Mouse (Mus musculus) E14TG2a.4 (cell line): Measurements from ENCODE around the gene Limd2.

Experiments used
- CTCF ChIP-seq: conservative IDR thresholded peaks from 2 replicates; pipeline ENCODE4 v1.5.1; 2014; ENCODE audit warnings: low read length
- POU5F1 ChIP-seq: IDR thresholded peaks from 2 replicates; pipeline ENCODE4 v1.6.1; 2014; ENCODE audit warnings: low read length, borderline replicate concordance

GRCm38 (mm10) chr11:106111688-106112087 is 49.0 kb downstream of the Limd2 start:
- TF ChIP-seq CTCF: no peak
- no peak for TF ChIP-seq POU5F1
